Mouse (Mus musculus): ENCODE measurements around the gene Ank2.

Ank2 gene

GRCm38 (mm10) chr3:126994149-126994548 is 505.0 kb downstream of the Ank2 start:
- in situ Hi-C loops (cut with MseI, MboI) = no loop called here

- in situ Hi-C loops (cut with MseI, MboI) = no loop called here
These were observed 509.2 kb downstream of the Ank2 start for GRCm38 (mm10) chr3:126989936-126990335.

GRCm38 (mm10) chr3:126986687-126987086 is 512.5 kb downstream of the Ank2 start:
- in situ Hi-C loops (cut with MseI, MboI) = no loop called here

- in situ Hi-C loops (cut with MseI, MboI) = no loop called here
These were observed 516.3 kb downstream of the Ank2 start for GRCm38 (mm10) chr3:126982814-126983213.

- in situ Hi-C loops (cut with MseI, MboI) = no loop called here
These were observed 518.0 kb downstream of the Ank2 start for GRCm38 (mm10) chr3:126981163-126981562.

- in situ Hi-C loops (cut with MseI, MboI) = no loop called here
These were observed 519.5 kb downstream of the Ank2 start for GRCm38 (mm10) chr3:126979635-126980034.

- in situ Hi-C loops (cut with MseI, MboI) = no loop called here
These were observed 520.3 kb downstream of the Ank2 start for GRCm38 (mm10) chr3:126978768-126979410.

- in situ Hi-C loops (cut with MseI, MboI) = no loop called here
These were observed 521.8 kb downstream of the Ank2 start for GRCm38 (mm10) chr3:126977399-126977798.

GRCm38 (mm10) chr3:126976793-126977192 is 522.4 kb downstream of the Ank2 start:
- in situ Hi-C loops (cut with MseI, MboI) = no loop called here

GRCm38 (mm10) chr3:126975409-126975808 is 523.7 kb downstream of the Ank2 start:
- in situ Hi-C loops (cut with MseI, MboI) = no loop called here

- in situ Hi-C loops (cut with MseI, MboI) = no loop called here
These were observed 525.6 kb downstream of the Ank2 start for GRCm38 (mm10) chr3:126973551-126973950.

- in situ Hi-C loops (cut with MseI, MboI) = no loop called here
These were observed 527.6 kb downstream of the Ank2 start for GRCm38 (mm10) chr3:126971531-126971930.

GRCm38 (mm10) chr3:126968721-126969120 is 530.4 kb downstream of the Ank2 start:
- in situ Hi-C loops (cut with MseI, MboI) = no loop called here

GRCm38 (mm10) chr3:126965767-126966166 is 533.4 kb downstream of the Ank2 start:
- in situ Hi-C loops (cut with MseI, MboI) = no loop called here

GRCm38 (mm10) chr3:126962326-126962725 is 536.8 kb downstream of the Ank2 start:
- in situ Hi-C loops (cut with MseI, MboI) = no loop called here

- in situ Hi-C loops (cut with MseI, MboI) = no loop called here
These were observed 546.5 kb downstream of the Ank2 start for GRCm38 (mm10) chr3:126952698-126953097.

GRCm38 (mm10) chr3:126946591-126946990 is 552.6 kb downstream of the Ank2 start:
- in situ Hi-C loops (cut with MseI, MboI) = no loop called here

- in situ Hi-C loops (cut with MseI, MboI) = no loop called here
These were observed 554.3 kb downstream of the Ank2 start for GRCm38 (mm10) chr3:126944838-126945237.

- in situ Hi-C loops (cut with MseI, MboI) = no loop called here
These were observed 555.1 kb downstream of the Ank2 start for GRCm38 (mm10) chr3:126944081-126944480.

GRCm38 (mm10) chr3:126940452-126940851 is 558.7 kb downstream of the Ank2 start:
- in situ Hi-C loops (cut with MseI, MboI) = no loop called here

- in situ Hi-C loops (cut with MseI, MboI) = no loop called here
These were observed 567.2 kb downstream of the Ank2 start for GRCm38 (mm10) chr3:126931884-126932506.

GRCm38 (mm10) chr3:126923575-126924382 is 575.4 kb downstream of the Ank2 start:
- in situ Hi-C loops (cut with MseI, MboI) = no loop called here

GRCm38 (mm10) chr3:126921941-126922340 is 577.2 kb downstream of the Ank2 start:
- in situ Hi-C loops (cut with MseI, MboI) = no loop called here
